8 mouse cellular contexts compared by ENCODE assay signal in the genomic region with DNA sequence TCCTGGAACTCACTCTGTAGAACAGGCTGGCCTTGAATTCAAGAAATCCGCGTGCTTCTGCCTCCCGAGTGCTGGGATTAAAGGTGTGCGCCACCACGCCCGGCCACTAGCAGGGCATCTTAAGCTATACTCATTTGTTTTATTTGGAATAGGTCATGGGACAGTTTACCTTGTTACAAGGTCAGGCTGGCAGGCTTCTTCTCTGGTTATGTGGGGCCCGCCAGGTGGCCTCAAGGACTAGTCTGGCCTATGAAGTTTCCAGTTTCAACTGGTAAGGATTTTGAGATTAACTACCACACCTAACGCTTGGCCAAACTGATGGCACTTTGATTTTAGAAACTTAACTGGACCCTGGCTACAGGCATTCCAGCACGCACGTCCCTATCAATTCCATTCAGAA. TPM values are rescaled to one million over a fixed set of nuclear protein-coding genes. Genes with fewer than 3 reads are reported as not detected.
DNase-seq lines count a peak whose midpoint lies in the region; ATAC-seq lines count a peak whose summit lies in the region.

No protein-coding gene starts in this region.

- no peaks in the 10 kb centered on the region for H3K9me3 ChIP-seq in kidney, embryonic 15.5 days (replicated peaks)
- H3K9me3 ChIP-seq in hindbrain, embryonic 13.5 days: no peaks in the 10 kb centered on the region

- H3K4me2 ChIP-seq in kidney, embryonic 15.5 days: peak overlapping the region; percentile 65
- H3K4me2 ChIP-seq in hindbrain, embryonic 13.5 days: peak overlapping the region; percentile 65

- peak overlapping the region; percentile 94 for H3K27ac ChIP-seq in kidney, embryonic 15.5 days
- peak overlapping the region; percentile 98 for H3K27ac ChIP-seq in hindbrain, embryonic 13.5 days

- no peak for DNase-seq in kidney, postnatal 4 days
- no peak for DNase-seq in layer of hippocampus, postnatal 14 days (ENCODE audit: low spot score in 2 of 2)
- DNase-seq in urinary bladder, adult 2 months (ENCODE audit: low spot score): no peak
- no peak for DNase-seq in spleen, adult 12 weeks (ENCODE audit: low spot score)

- no peaks in the 10 kb centered on the region for H3K36me3 ChIP-seq in kidney, embryonic 15.5 days
- no peaks in the 10 kb centered on the region for H3K36me3 ChIP-seq in hindbrain, embryonic 13.5 days

- peak overlapping the region; percentile 81 for H3K4me3 ChIP-seq in kidney, embryonic 15.5 days (replicated peaks)
- peak overlapping the region; percentile 83 for H3K4me3 ChIP-seq in hindbrain, embryonic 13.5 days

- WGBS in kidney, embryonic 15.5 days: 18% methylated on average over 10 of the region's 10 CpGs
- 22% methylated on average over 10 of the region's 10 CpGs for WGBS in hindbrain, embryonic 13.5 days

- H3K9ac ChIP-seq in kidney, embryonic 15.5 days: peak overlapping the region; percentile 54
- peak overlapping the region; percentile 96 for H3K9ac ChIP-seq in hindbrain, embryonic 13.5 days

- no peaks in the 10 kb centered on the region for H3K27me3 ChIP-seq in kidney, embryonic 15.5 days
- no peaks in the 10 kb centered on the region for H3K27me3 ChIP-seq in hindbrain, embryonic 13.5 days

- H3K4me1 ChIP-seq in kidney, embryonic 15.5 days: peaks cover 25% of the 10 kb centered on the region
- H3K4me1 ChIP-seq in hindbrain, embryonic 13.5 days (replicated peaks): peaks cover 36% of the 10 kb centered on the region

- peak; percentile 55 for ATAC-seq in kidney, embryonic 15.5 days (replicated peaks; ENCODE audit: low FRiP score)
- ATAC-seq in activated CD4-positive, CD25-positive, alpha-beta regulatory T cell, adult 4 months: peak; percentile 9
- ATAC-seq in hindbrain, embryonic 13.5 days (ENCODE audit: low FRiP score): peak; percentile 43
- ATAC-seq in megakaryocyte progenitor cell, adult 5-6 weeks (replicated peaks; ENCODE audit: poor library complexity): peak; percentile 14

RNA-seq across cellular contexts. Expression of gene Nsun6, which starts 0.4 kb away (rescaled TPM):
- 12.0 and 12.3 TPM in 2 replicates for polyA plus RNA-seq in kidney, embryonic 15.5 days (2015; fragmentation: Nextera tagmentation; extraction: Ambion mirVana)
- polyA plus RNA-seq in activated CD4-positive, CD25-positive, alpha-beta regulatory T cell, adult 4 months (2017; shearing (Covaris generic)): 10 to 100 TPM; 16.6 to 29.7 TPM
- 18.3 and 19.4 TPM in 2 replicates for polyA plus RNA-seq in hindbrain, embryonic 13.5 days (2015; fragmentation: Nextera tagmentation; extraction: Ambion mirVana)
- 7.6 and 8.9 TPM in 2 replicates for total RNA-seq in megakaryocyte progenitor cell, adult 5-6 weeks (2015)
- total RNA-seq in megakaryocyte progenitor cell, adult 5-6 weeks (2017): 11.3 and 16.0 TPM in 2 replicates
- total RNA-seq in layer of hippocampus, postnatal 14 days (2021): 10 to 100 TPM; 10.2 to 11.5 TPM
- polyA plus RNA-seq in urinary bladder, adult 2 months (2012; rRNA removed): 5.0 and 5.9 TPM in 2 replicates

RNA-seq across cellular contexts. Expression of gene Arl5b, which starts 5.3 kb away (rescaled TPM):
- polyA plus RNA-seq in kidney, embryonic 15.5 days (2015; fragmentation: Nextera tagmentation; extraction: Ambion mirVana): 30.8 and 31.5 TPM in 2 replicates
- polyA plus RNA-seq in activated CD4-positive, CD25-positive, alpha-beta regulatory T cell, adult 4 months (2017; shearing (Covaris generic)): 10 to 100 TPM; 10.3 to 13.5 TPM
- 38.5 and 44.2 TPM in 2 replicates for polyA plus RNA-seq in hindbrain, embryonic 13.5 days (2015; fragmentation: Nextera tagmentation; extraction: Ambion mirVana)
- 21.2 and 26.4 TPM in 2 replicates for total RNA-seq in megakaryocyte progenitor cell, adult 5-6 weeks (2015)
- 8.5 and 10.9 TPM in 2 replicates for total RNA-seq in megakaryocyte progenitor cell, adult 5-6 weeks (2017)
- 10 to 100 TPM; 39.5 to 45.4 TPM for total RNA-seq in layer of hippocampus, postnatal 14 days (2021)
- polyA plus RNA-seq in urinary bladder, adult 2 months (2012; rRNA removed): 17.6 and 17.9 TPM in 2 replicates
